Mouse (Mus musculus) liver, embryonic 14.5 days (tissue): ENCODE measurements around the gene Cd37.

Experiments
- CTCF ChIP-seq: IDR thresholded peaks from 2 replicates; pipeline ENCODE4 v1.5.1; 2016; ENCODE audit warnings: antibody characterized with exemption, low read depth, control low read depth
- EP300 ChIP-seq: IDR thresholded peaks from 2 replicates; pipeline ENCODE4 v1.6.1; 2016; ENCODE audit warnings: antibody characterized with exemption, low read depth

DNA sequence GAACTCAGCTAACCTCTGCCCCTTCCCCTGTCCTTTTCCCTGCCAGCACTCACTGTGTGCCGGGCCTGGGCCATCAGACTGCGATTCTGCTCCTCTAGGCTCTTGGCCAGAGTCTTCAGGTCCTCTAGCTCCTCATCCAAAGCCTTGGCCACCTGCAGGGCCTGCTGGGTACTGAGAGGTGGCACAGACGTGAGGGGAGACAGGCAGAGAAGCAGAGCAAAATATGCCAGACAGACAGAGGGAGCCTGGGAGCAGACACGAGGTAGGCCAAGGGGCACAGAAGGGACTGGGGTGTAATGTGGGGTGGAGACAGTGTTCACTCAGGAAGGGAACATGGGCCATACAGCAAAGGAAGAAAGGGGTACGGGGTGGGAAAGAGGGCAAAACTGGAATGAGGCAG lies 45.5 kb downstream of the Cd37 start:
- no peak for TF ChIP-seq CTCF
- TF ChIP-seq EP300: no peak
